Mouse (Mus musculus) liver, postnatal 0 days (tissue): ENCODE measurements around the gene Siah1a. TPM values are rescaled to one million over a fixed set of nuclear protein-coding genes. Genes with fewer than 3 reads are reported as not detected.

ENCODE experiments used
- ATAC-seq: fragments of 200-750 bp; cut with Nextera tagmentation; 2 replicates; pipeline ENCODE4 v1.8.0; 2017; ENCODE audit warnings: mild to moderate bottlenecking, moderate library complexity
- DNase-seq: peaks from one replicate; pipeline ENCODE4 v3.0.0-alpha.2; 2016
- H3K27ac ChIP-seq: fragments of 300-500 bp; sonication (generic); 2 replicates; pipeline ENCODE4 v1.5.1; 2014; ENCODE audit warnings: antibody characterized with exemption, moderate library complexity, mild to moderate bottlenecking, low read depth
- H3K27me3 ChIP-seq: fragments of 300-500 bp; sonication (generic); 2 replicates; pipeline ENCODE4 v1.6.1; 2014; ENCODE audit warnings: low read length, control low read depth, mixed read lengths; ENCODE audit not compliant: insufficient read depth
- H3K36me3 ChIP-seq: fragments of 300-500 bp; sonication (generic); replicated peaks from 2 replicates; pipeline ENCODE4 v1.6.1; 2014; ENCODE audit warnings: mild to moderate bottlenecking, control low read depth, low read length, moderate library complexity, mixed read lengths; ENCODE audit not compliant: insufficient read depth
- H3K4me1 ChIP-seq: fragments of 300-500 bp; sonication (generic); 2 replicates; pipeline ENCODE4 v1.6.1; 2014; ENCODE audit warnings: antibody characterized with exemption, mild to moderate bottlenecking, control low read depth; ENCODE audit not compliant: insufficient read depth
- H3K4me2 ChIP-seq: fragments of 300-500 bp; sonication (generic); 2 replicates; pipeline ENCODE4 v1.6.1; 2014; ENCODE audit warnings: low read depth, mild to moderate bottlenecking, low read length, moderate library complexity, mixed read lengths
- H3K4me3 ChIP-seq: fragments of 300-500 bp; sonication (generic); 2 replicates; pipeline ENCODE4 v1.5.1; 2014; ENCODE audit warnings: low read depth, low read length
- H3K9ac ChIP-seq: fragments of 300-500 bp; sonication (generic); replicated peaks from 2 replicates; pipeline ENCODE4 v1.6.1; 2014; ENCODE audit warnings: mild to moderate bottlenecking, moderate library complexity
- H3K9me3 ChIP-seq: fragments of 300-500 bp; sonication (generic); 2 replicates; pipeline ENCODE4 v1.6.1; 2016; ENCODE audit warnings: mild to moderate bottlenecking, control low read depth, low read length, mixed read lengths
- CTCF ChIP-seq: sonication (generic); IDR thresholded peaks from 2 replicates; pipeline ENCODE4 v1.5.1; 2016; ENCODE audit warnings: antibody characterized with exemption, low read depth
- EP300 ChIP-seq: IDR thresholded peaks from 2 replicates; pipeline ENCODE4 v1.6.1; 2016; ENCODE audit warnings: antibody characterized with exemption, low read depth, mild to moderate bottlenecking
- WGBS: fragments of 180-500 bp; shearing (Covaris S2); extraction: QIAGEN DNeasy Blood & Tissue Kit; methylation state at CpG from one replicate; pipeline ENCODE4 v1.1.7; 2014; ENCODE audit not compliant: insufficient replicate concordance; 5-methylcytosine and 5-hydroxymethylcytosine counted together
- polyA plus RNA-seq: library from polyadenylated mRNA; unstranded; fragments of >200 nt; fragmentation: Nextera tagmentation; extraction: Ambion mirVana; gene quantifications from 2 replicates; pipeline ENCODE4 v1.2.1, GENCODE M21; 2015

Siah1a gene
- polyA plus RNA-seq, 1 experiment from 2014 or later: 11.7 TPM

GRCm38 (mm10) chr8:86699471-86699870 lies 46.3 kb downstream of the Siah1a start:
- no peaks in the 10 kb centered on the region for H3K4me1 ChIP-seq
- H3K4me3 ChIP-seq: no peak overlapping the region
- TF ChIP-seq EP300 (no peak), CTCF (no peak)
- no peak overlapping the region for H3K4me2 ChIP-seq
- ATAC-seq (no peak), DNase-seq (no peak)
- WGBS: 76% methylated on average over 12 of the region's 12 CpGs
- peaks cover 31% of the 10 kb centered on the region for H3K36me3 ChIP-seq
- H3K9me3 ChIP-seq: no peaks in the 10 kb centered on the region
- no peak overlapping the region for H3K27ac ChIP-seq
- H3K27me3 ChIP-seq: no peaks in the 10 kb centered on the region
- H3K9ac ChIP-seq: no peak overlapping the region

- no peak overlapping the region for H3K9ac ChIP-seq
- no peak for DNase-seq
- H3K36me3 ChIP-seq: peaks cover 33% of the 10 kb centered on the region
- H3K4me2 ChIP-seq: no peak overlapping the region
- H3K9me3 ChIP-seq: no peaks in the 10 kb centered on the region
- ATAC-seq: no peak
- WGBS: 67% methylated on average over 1 of the region's 1 CpGs
- H3K4me1 ChIP-seq: no peaks in the 10 kb centered on the region
- H3K4me3 ChIP-seq: no peak overlapping the region
- TF ChIP-seq EP300: no peak
- no peak for TF ChIP-seq CTCF
- H3K27ac ChIP-seq: no peak overlapping the region
- H3K27me3 ChIP-seq: no peaks in the 10 kb centered on the region
These were observed 46.8 kb downstream of the Siah1a start for GRCm38 (mm10) chr8:86698811-86699421.

GRCm38 (mm10) chr8:86695703-86696102 lies 50.0 kb downstream of the Siah1a start:
- H3K27me3 ChIP-seq: no peaks in the 10 kb centered on the region
- WGBS: 76% methylated on average over 2 of the region's 2 CpGs
- no peaks in the 10 kb centered on the region for H3K9me3 ChIP-seq
- ATAC-seq: no peak
- H3K4me2 ChIP-seq: no peak overlapping the region
- H3K27ac ChIP-seq: no peak overlapping the region
- no peak overlapping the region for H3K9ac ChIP-seq
- no peaks in the 10 kb centered on the region for H3K4me1 ChIP-seq
- no peak overlapping the region for H3K4me3 ChIP-seq
- TF ChIP-seq CTCF: no peak
- TF ChIP-seq EP300: no peak
- no peak for DNase-seq
- H3K36me3 ChIP-seq: peaks cover 29% of the 10 kb centered on the region

- ATAC-seq (no peak), DNase-seq (no peak)
- TF ChIP-seq EP300 (no peak), CTCF (no peak)
- H3K36me3 ChIP-seq: peaks cover 19% of the 10 kb centered on the region
- no peak overlapping the region for H3K4me2 ChIP-seq
- H3K27ac ChIP-seq: no peak overlapping the region
- no peak overlapping the region for H3K9ac ChIP-seq
- H3K4me1 ChIP-seq: no peaks in the 10 kb centered on the region
- WGBS: 61% methylated on average over 1 of the region's 1 CpGs
- H3K9me3 ChIP-seq: no peaks in the 10 kb centered on the region
- H3K27me3 ChIP-seq: no peaks in the 10 kb centered on the region
- no peak overlapping the region for H3K4me3 ChIP-seq
These were observed 51.7 kb downstream of the Siah1a start for GRCm38 (mm10) chr8:86694011-86694410.

- peaks cover 18% of the 10 kb centered on the region for H3K36me3 ChIP-seq
- H3K4me2 ChIP-seq: no peak overlapping the region
- WGBS: 62% methylated on average over 1 of the region's 1 CpGs
- no peaks in the 10 kb centered on the region for H3K9me3 ChIP-seq
- ATAC-seq (no peak), DNase-seq (no peak)
- no peak overlapping the region for H3K27ac ChIP-seq
- H3K9ac ChIP-seq: no peak overlapping the region
- H3K27me3 ChIP-seq: no peaks in the 10 kb centered on the region
- no peaks in the 10 kb centered on the region for H3K4me1 ChIP-seq
- TF ChIP-seq CTCF (no peak), EP300 (no peak)
- no peak overlapping the region for H3K4me3 ChIP-seq
These were observed 53.6 kb downstream of the Siah1a start for GRCm38 (mm10) chr8:86692107-86692506.

GRCm38 (mm10) chr8:86686629-86687028 lies 59.1 kb downstream of the Siah1a start:
- DNase-seq: no peak
- Histone ChIP-seq H3K4me1 (no peaks in the 10 kb centered on the region), H3K36me3 (peaks cover 7% of the 10 kb centered on the region; the same call in 1 of the 2 replicates), H3K4me2 (no peak overlapping the region), H3K27ac (no peak overlapping the region), H3K9ac (no peak overlapping the region), H3K27me3 (no peaks in the 10 kb centered on the region), H3K4me3 (no peak overlapping the region), H3K9me3 (no peaks in the 10 kb centered on the region)
- 58% methylated on average over 3 of the region's 3 CpGs for WGBS
- TF ChIP-seq CTCF (no peak), EP300 (no peak)
- no peak for ATAC-seq

Other genes with a start within 250 kb of the Siah1a start
- gene Abcc12, start 165.2 kb downstream of the Siah1a start, polyA plus RNA-seq: not detected in 2 replicates
- gene Lonp2, start 121.9 kb downstream of the Siah1a start, polyA plus RNA-seq: 76.2 and 77.8 TPM in 2 replicates
- gene Gm10638, start 235 bp downstream of the Siah1a start, polyA plus RNA-seq: 1.7 and 1.8 TPM in 2 replicates
- gene N4bp1, start 139.3 kb upstream of the Siah1a start, polyA plus RNA-seq: 2.3 and 2.6 TPM in 2 replicates